Mouse (Mus musculus) ES-E14 (cell line): Measurements from ENCODE around the gene Nifk.

Experiments used
- CHD2 ChIP-seq: IDR thresholded peaks from 2 replicates; pipeline ENCODE4 v1.6.1; 2014; ENCODE audit warnings: mild to moderate bottlenecking, low read depth, low read length, inconsistent platforms
- HCFC1 ChIP-seq: IDR thresholded peaks from 2 replicates; pipeline ENCODE4 v1.6.1; 2012; ENCODE audit warnings: low read length, inconsistent platforms, borderline replicate concordance; ENCODE audit not compliant: insufficient read depth
- ZC3H11A ChIP-seq: IDR thresholded peaks from 2 replicates; pipeline ENCODE4 v1.6.1; 2012; ENCODE audit warnings: low read depth, mild to moderate bottlenecking, inconsistent platforms, low read length, borderline replicate concordance
- ZNF384 ChIP-seq: IDR thresholded peaks from 2 replicates; pipeline ENCODE4 v1.6.1; 2012; ENCODE audit warnings: low read depth, low read length, inconsistent platforms

DNA sequence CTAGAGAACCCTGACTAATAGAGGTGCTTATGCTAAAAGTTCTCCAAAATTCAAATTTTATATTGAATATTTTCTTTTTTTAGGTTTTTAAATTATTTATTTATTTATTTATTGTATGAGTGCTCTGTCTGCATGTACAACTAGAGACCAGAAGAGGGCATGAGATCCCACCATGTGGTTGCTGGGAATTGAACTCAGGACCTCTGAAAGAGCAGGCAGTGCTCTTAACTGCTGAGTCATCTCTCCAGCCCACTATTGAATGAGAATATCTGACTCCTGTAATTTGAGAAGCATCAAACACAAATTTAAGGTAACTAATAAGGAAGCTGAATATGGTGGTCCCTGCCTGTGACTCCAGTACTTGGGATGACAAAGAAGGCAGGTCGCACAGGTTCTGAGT lies 46.3 kb downstream of the Nifk start:
- TF ChIP-seq ZNF384 (no peak), CHD2 (no peak), ZC3H11A (no peak), HCFC1 (no peak)
